Mouse (Mus musculus): ENCODE results near the gene Dpp10. TPM values are rescaled to one million over a fixed set of nuclear protein-coding genes. Genes with fewer than 3 reads are reported as not detected.

Gene Dpp10
- polyA plus RNA-seq, 1 experiment from 2014 or later = 0.04 TPM

- no peaks in the 10 kb centered on the region for H3K9me3 ChIP-seq
- no peak overlapping the region for H3K4me3 ChIP-seq
- no peaks in the 10 kb centered on the region for H3K36me3 ChIP-seq
- H3K4me1 ChIP-seq = no peaks in the 10 kb centered on the region
- no peak for ATAC-seq (ENCODE audit: extremely low read depth, insufficient number of reproducible peaks, low FRiP score, low TSS enrichment)
- H3K4me2 ChIP-seq = no peak overlapping the region
- no peak overlapping the region for H3K27ac ChIP-seq (replicated peaks)
- WGBS = 68% methylated on average over 2 of the region's 2 CpGs
- H3K9ac ChIP-seq = no peak overlapping the region
- no peaks in the 10 kb centered on the region for H3K27me3 ChIP-seq (replicated peaks)
Measured at GRCm38 (mm10) chr1:123985324-123986024, 59.9 kb downstream of the Dpp10 start.

- Histone ChIP-seq H3K9me3 (no peaks in the 10 kb centered on the region), H3K4me1 (no peaks in the 10 kb centered on the region), H3K27ac (replicated peaks) (no peak overlapping the region), H3K27me3 (replicated peaks) (no peaks in the 10 kb centered on the region), H3K4me2 (no peak overlapping the region), H3K36me3 (no peaks in the 10 kb centered on the region), H3K4me3 (no peak overlapping the region), H3K9ac (no peak overlapping the region)
- ATAC-seq (ENCODE audit: extremely low read depth, insufficient number of reproducible peaks, low FRiP score, low TSS enrichment) = no peak
- 60% methylated on average over 1 of the region's 1 CpGs for WGBS
Measured at GRCm38 (mm10) chr1:123978597-123978996, 66.8 kb downstream of the Dpp10 start.

- Histone ChIP-seq H3K4me2 (no peak overlapping the region), H3K27ac (replicated peaks) (no peak overlapping the region), H3K4me3 (no peak overlapping the region), H3K36me3 (no peaks in the 10 kb centered on the region), H3K9me3 (no peaks in the 10 kb centered on the region), H3K9ac (no peak overlapping the region), H3K27me3 (replicated peaks) (no peaks in the 10 kb centered on the region), H3K4me1 (no peaks in the 10 kb centered on the region)
- WGBS = 21% methylated on average over 3 of the region's 3 CpGs
- no peak for ATAC-seq (ENCODE audit: extremely low read depth, insufficient number of reproducible peaks, low FRiP score, low TSS enrichment)
Measured at GRCm38 (mm10) chr1:123974621-123975020, 70.7 kb downstream of the Dpp10 start.

GRCm38 (mm10) chr1:123946149-123946548 is 99.2 kb downstream of the Dpp10 start:
- H3K9ac ChIP-seq = no peak overlapping the region
- 68% methylated on average over 4 of the region's 4 CpGs for WGBS
- no peak overlapping the region for H3K4me3 ChIP-seq
- H3K27ac ChIP-seq (replicated peaks) = no peak overlapping the region
- no peaks in the 10 kb centered on the region for H3K27me3 ChIP-seq (replicated peaks)
- no peaks in the 10 kb centered on the region for H3K36me3 ChIP-seq
- no peaks in the 10 kb centered on the region for H3K4me1 ChIP-seq
- no peak for ATAC-seq (ENCODE audit: extremely low read depth, insufficient number of reproducible peaks, low FRiP score, low TSS enrichment)
- H3K4me2 ChIP-seq = no peak overlapping the region
- no peaks in the 10 kb centered on the region for H3K9me3 ChIP-seq

- WGBS = 78% methylated on average over 1 of the region's 1 CpGs
- no peak for ATAC-seq (ENCODE audit: extremely low read depth, insufficient number of reproducible peaks, low FRiP score, low TSS enrichment)
- H3K4me1 ChIP-seq = no peaks in the 10 kb centered on the region
- H3K4me3 ChIP-seq = no peak overlapping the region
- H3K27me3 ChIP-seq (replicated peaks) = no peaks in the 10 kb centered on the region
- H3K4me2 ChIP-seq = no peak overlapping the region
- no peak overlapping the region for H3K9ac ChIP-seq
- H3K27ac ChIP-seq (replicated peaks) = no peak overlapping the region
- H3K36me3 ChIP-seq = no peaks in the 10 kb centered on the region
- no peaks in the 10 kb centered on the region for H3K9me3 ChIP-seq
Measured at GRCm38 (mm10) chr1:123940826-123941225, 104.5 kb downstream of the Dpp10 start.

GRCm38 (mm10) chr1:123933812-123934727 is 111.3 kb downstream of the Dpp10 start:
- WGBS = 60% methylated on average over 7 of the region's 7 CpGs
- ATAC-seq (ENCODE audit: extremely low read depth, insufficient number of reproducible peaks, low FRiP score, low TSS enrichment) = no peak
- Histone ChIP-seq H3K4me1 (no peaks in the 10 kb centered on the region), H3K36me3 (no peaks in the 10 kb centered on the region), H3K4me3 (no peak overlapping the region), H3K27ac (replicated peaks) (no peak overlapping the region), H3K9me3 (0 out of 2 replicates have a peak, but pooled peaks cover 3% of the 10 kb centered on the region), H3K9ac (no peak overlapping the region), H3K27me3 (replicated peaks) (no peaks in the 10 kb centered on the region), H3K4me2 (no peak overlapping the region)

- WGBS = 50% methylated on average over 3 of the region's 3 CpGs
- no peak overlapping the region for H3K4me2 ChIP-seq
- H3K36me3 ChIP-seq = no peaks in the 10 kb centered on the region
- no peaks in the 10 kb centered on the region for H3K27me3 ChIP-seq (replicated peaks)
- ATAC-seq (ENCODE audit: extremely low read depth, insufficient number of reproducible peaks, low FRiP score, low TSS enrichment) = no peak
- H3K27ac ChIP-seq (replicated peaks) = no peak overlapping the region
- H3K9ac ChIP-seq = no peak overlapping the region
- H3K4me3 ChIP-seq = no peak overlapping the region
- no peaks in the 10 kb centered on the region for H3K9me3 ChIP-seq
- no peaks in the 10 kb centered on the region for H3K4me1 ChIP-seq
Measured at GRCm38 (mm10) chr1:123928003-123928370, 117.4 kb downstream of the Dpp10 start.

GRCm38 (mm10) chr1:123927278-123928002 is 117.9 kb downstream of the Dpp10 start:
- H3K27me3 ChIP-seq (replicated peaks) = no peaks in the 10 kb centered on the region
- no peak for ATAC-seq (ENCODE audit: extremely low read depth, insufficient number of reproducible peaks, low FRiP score, low TSS enrichment)
- no peak overlapping the region for H3K4me3 ChIP-seq
- no peaks in the 10 kb centered on the region for H3K36me3 ChIP-seq
- no peak overlapping the region for H3K9ac ChIP-seq
- H3K27ac ChIP-seq (replicated peaks) = no peak overlapping the region
- no peaks in the 10 kb centered on the region for H3K4me1 ChIP-seq
- H3K4me2 ChIP-seq = no peak overlapping the region
- no peaks in the 10 kb centered on the region for H3K9me3 ChIP-seq

GRCm38 (mm10) chr1:123924905-123925304 is 120.5 kb downstream of the Dpp10 start:
- Histone ChIP-seq H3K27me3 (replicated peaks) (no peaks in the 10 kb centered on the region), H3K9ac (no peak overlapping the region), H3K36me3 (no peaks in the 10 kb centered on the region), H3K4me1 (no peaks in the 10 kb centered on the region), H3K9me3 (no peaks in the 10 kb centered on the region), H3K27ac (replicated peaks) (no peak overlapping the region), H3K4me3 (no peak overlapping the region), H3K4me2 (no peak overlapping the region)
- ATAC-seq (ENCODE audit: extremely low read depth, insufficient number of reproducible peaks, low FRiP score, low TSS enrichment) = no peak
- 50% methylated on average over 1 of the region's 1 CpGs for WGBS

- no peak overlapping the region for H3K4me2 ChIP-seq
- no peaks in the 10 kb centered on the region for H3K36me3 ChIP-seq
- no peak overlapping the region for H3K9ac ChIP-seq
- ATAC-seq (ENCODE audit: extremely low read depth, insufficient number of reproducible peaks, low FRiP score, low TSS enrichment) = no peak
- H3K9me3 ChIP-seq = no peaks in the 10 kb centered on the region
- 61% methylated on average over 2 of the region's 2 CpGs for whole genome bisulfite sequencing
- no peak overlapping the region for H3K27ac ChIP-seq (replicated peaks)
- no peaks in the 10 kb centered on the region for H3K27me3 ChIP-seq (replicated peaks)
- H3K4me3 ChIP-seq = no peak overlapping the region
- H3K4me1 ChIP-seq = no peaks in the 10 kb centered on the region
Measured at GRCm38 (mm10) chr1:123923907-123924306, 121.5 kb downstream of the Dpp10 start.

GRCm38 (mm10) chr1:123919606-123920005 is 125.8 kb downstream of the Dpp10 start:
- Histone ChIP-seq H3K36me3 (no peaks in the 10 kb centered on the region), H3K4me1 (no peaks in the 10 kb centered on the region), H3K9me3 (no peaks in the 10 kb centered on the region), H3K9ac (no peak overlapping the region), H3K4me3 (no peak overlapping the region), H3K27ac (replicated peaks) (no peak overlapping the region), H3K4me2 (no peak overlapping the region), H3K27me3 (replicated peaks) (no peaks in the 10 kb centered on the region)
- ATAC-seq (ENCODE audit: extremely low read depth, insufficient number of reproducible peaks, low FRiP score, low TSS enrichment) = no peak
- 75% methylated on average over 1 of the region's 1 CpGs for WGBS
